Mouse (Mus musculus) hindbrain, embryonic 11.5 days (tissue): ENCODE measurements around the gene Pabpn1l. TPM values are rescaled to one million over a fixed set of nuclear protein-coding genes. Genes with fewer than 3 reads are reported as not detected.
"Not testable (repeated sequence)": the region's sequence is repeated elsewhere in the genome, so short reads cannot be mapped to it uniquely, and the experiment has no call there.

ENCODE experiments used
- ATAC-seq: fragments of 200-750 bp; cut with Nextera tagmentation; 2 replicates; pipeline ENCODE4 v1.8.0; 2017; ENCODE audit warnings: mild to moderate bottlenecking, moderate TSS enrichment, moderate library complexity; ENCODE audit not compliant: low FRiP score
- DNase-seq: peaks from one replicate; pipeline ENCODE4 v3.0.0-alpha.2; 2015; ENCODE audit warnings: low spot score
- H3K27ac ChIP-seq: fragments of 300-500 bp; sonication (generic); 2 replicates; pipeline ENCODE4 v1.5.1; 2014; ENCODE audit warnings: mild to moderate bottlenecking, low read depth, low read length
- H3K27me3 ChIP-seq: fragments of 300-500 bp; sonication (generic); 2 replicates; pipeline ENCODE4 v1.6.1; 2014; ENCODE audit warnings: mild to moderate bottlenecking, low read length, moderate library complexity, mixed read lengths; ENCODE audit not compliant: control insufficient read depth, insufficient read depth
- H3K36me3 ChIP-seq: fragments of 300-500 bp; sonication (generic); 2 replicates; pipeline ENCODE4 v1.6.1; 2014; ENCODE audit warnings: mild to moderate bottlenecking, low read length, moderate library complexity, mixed read lengths; ENCODE audit not compliant: control insufficient read depth, insufficient read depth
- H3K4me1 ChIP-seq: fragments of 300-500 bp; sonication (generic); replicated peaks from 2 replicates; pipeline ENCODE4 v1.6.1; 2014; ENCODE audit warnings: low read length, mixed read lengths; ENCODE audit not compliant: control insufficient read depth, insufficient read depth
- H3K4me2 ChIP-seq: fragments of 300-500 bp; sonication (generic); replicated peaks from 2 replicates; pipeline ENCODE4 v1.6.1; 2014; ENCODE audit warnings: mild to moderate bottlenecking, low read depth, low read length
- H3K4me3 ChIP-seq: fragments of 300-500 bp; sonication (generic); 2 replicates; pipeline ENCODE4 v1.5.1; 2014; ENCODE audit warnings: low read depth, low read length
- H3K9ac ChIP-seq: fragments of 300-500 bp; sonication (generic); 2 replicates; pipeline ENCODE4 v1.6.1; 2014; ENCODE audit warnings: low read depth, low read length
- H3K9me3 ChIP-seq: fragments of 300-500 bp; sonication (generic); 2 replicates; pipeline ENCODE4 v1.6.1; 2016; ENCODE audit warnings: low read length; ENCODE audit not compliant: control insufficient read depth
- WGBS: fragments of 180-500 bp; shearing (Covaris S2); extraction: QIAGEN DNeasy Blood & Tissue Kit; methylation state at CpG from one replicate; pipeline ENCODE4 v1.1.7; 2014; 5-methylcytosine and 5-hydroxymethylcytosine counted together
- polyA plus RNA-seq: library from polyadenylated mRNA; unstranded; fragments of >200 nt; fragmentation: Nextera tagmentation; extraction: Ambion mirVana; gene quantifications from 2 replicates; pipeline ENCODE4 v1.2.1, GENCODE M21; 2014

Gene Pabpn1l
- polyA plus RNA-seq, 1 experiment from 2014 or later = not detected

DNA sequence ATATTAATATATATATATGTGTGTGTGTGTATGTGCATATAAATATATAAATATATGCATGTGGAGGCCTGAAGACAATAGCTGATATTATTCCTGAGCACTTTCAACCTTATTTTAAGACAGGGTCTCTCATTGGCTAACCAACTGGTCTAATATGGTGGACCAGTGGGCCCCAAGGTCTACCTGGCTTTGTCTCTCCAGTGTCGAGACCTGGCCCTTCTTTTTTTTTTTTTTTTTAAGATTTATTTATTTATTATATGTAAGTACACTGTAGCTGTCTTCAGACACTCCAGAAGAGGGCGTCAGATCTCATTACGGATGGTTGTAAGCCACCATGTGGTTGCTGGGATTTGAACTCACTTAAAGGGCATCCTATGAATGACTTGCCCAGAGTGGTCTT is 9.6 kb upstream of the Pabpn1l start:
- H3K4me1 ChIP-seq, H3K9ac ChIP-seq, H3K27ac ChIP-seq, H3K9me3 ChIP-seq, H3K27me3 ChIP-seq, H3K4me3 ChIP-seq, DNase-seq, H3K36me3 ChIP-seq, ATAC-seq, H3K4me2 ChIP-seq: not testable (repeated sequence)
- WGBS = 72% methylated on average over 3 of the region's 3 CpGs

- H3K4me1 ChIP-seq = 0 out of 2 replicates have a peak, but pooled peaks cover 2% of the 10 kb centered on the region
- 66% methylated on average over 22 of the region's 22 CpGs for WGBS
- no peak overlapping the region for H3K4me3 ChIP-seq
- no peak overlapping the region for H3K27ac ChIP-seq
- H3K27me3 ChIP-seq = no peaks in the 10 kb centered on the region
- H3K4me2 ChIP-seq = peak overlapping the region; percentile 14; the same call in 1 of the 2 replicates
- H3K9ac ChIP-seq = peak overlapping the region; percentile 19; the same call in 1 of the 2 replicates
- H3K36me3 ChIP-seq = 0 out of 2 replicates have a peak, but pooled peaks cover 2% of the 10 kb centered on the region
- no peaks in the 10 kb centered on the region for H3K9me3 ChIP-seq
- ATAC-seq (no peak), DNase-seq (no peak)
These were observed 8.2 kb upstream of the Pabpn1l start for GRCm38 (mm10) chr8:122630696-122631095.

DNA sequence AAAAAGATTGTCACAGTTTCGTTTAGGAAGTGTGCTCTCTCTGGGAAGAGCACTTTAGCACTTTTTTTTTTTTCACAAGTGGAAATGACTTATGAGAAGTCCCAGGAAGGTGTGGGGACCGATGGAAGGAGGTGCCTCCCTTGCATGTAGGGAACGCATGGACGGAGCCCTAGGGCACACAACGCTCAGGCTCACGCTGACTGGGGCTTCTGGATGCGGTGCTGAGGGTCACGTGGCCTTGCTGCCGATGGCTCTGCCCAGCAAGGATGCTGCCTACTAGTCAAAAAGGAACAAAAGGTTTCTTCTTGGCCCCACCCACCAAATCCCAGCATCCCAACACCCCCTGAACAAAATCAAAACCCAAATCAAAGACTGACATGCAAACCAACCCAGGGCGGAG is 6.8 kb upstream of the Pabpn1l start:
- Histone ChIP-seq H3K27ac (no peak overlapping the region), H3K27me3 (no peaks in the 10 kb centered on the region), H3K4me3 (no peak overlapping the region), H3K4me2 (no peak overlapping the region), H3K36me3 (0 out of 2 replicates have a peak, but pooled peaks cover 2% of the 10 kb centered on the region), H3K9me3 (no peaks in the 10 kb centered on the region), H3K9ac (no peak overlapping the region), H3K4me1 (0 out of 2 replicates have a peak, but pooled peaks cover 2% of the 10 kb centered on the region)
- WGBS = 23% methylated on average over 10 of the region's 10 CpGs
- DNase-seq (no peak), ATAC-seq (no peak)

- H3K4me1 ChIP-seq = 0 out of 2 replicates have a peak, but pooled peaks cover 2% of the 10 kb centered on the region
- no peak for DNase-seq
- no peak for ATAC-seq
- H3K27me3 ChIP-seq = no peaks in the 10 kb centered on the region
- no peak overlapping the region for H3K27ac ChIP-seq
- H3K4me3 ChIP-seq = no peak overlapping the region
- H3K9me3 ChIP-seq = no peaks in the 10 kb centered on the region
- H3K9ac ChIP-seq = no peak overlapping the region
- WGBS = 79% methylated on average over 2 of the region's 2 CpGs
- no peaks in the 10 kb centered on the region for H3K36me3 ChIP-seq
- H3K4me2 ChIP-seq = no peak overlapping the region
These were observed 4.4 kb upstream of the Pabpn1l start for GRCm38 (mm10) chr8:122626896-122627295.

DNA sequence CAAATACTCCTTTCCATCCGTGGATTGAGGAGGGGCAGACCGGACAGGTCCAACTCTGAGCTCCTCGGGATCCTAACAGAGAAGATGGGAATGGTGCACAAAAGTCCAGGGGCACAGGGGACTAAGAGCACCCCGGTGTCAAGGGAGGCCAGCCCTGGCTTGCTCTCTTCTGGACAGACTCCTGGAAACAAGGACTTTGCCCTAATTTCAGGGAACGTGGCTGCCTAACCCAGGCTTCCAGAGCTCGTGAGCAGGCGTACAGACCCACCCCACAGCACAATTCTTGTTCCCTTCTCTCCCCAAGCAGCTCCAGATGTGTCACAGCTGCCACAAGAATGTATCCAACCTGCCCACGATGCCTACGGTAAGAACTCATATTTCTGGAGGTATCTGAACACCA is 3.3 kb upstream of the Pabpn1l start:
- H3K9me3 ChIP-seq = no peaks in the 10 kb centered on the region
- H3K4me3 ChIP-seq = no peak overlapping the region
- 0 out of 2 replicates have a peak, but pooled peaks cover 2% of the 10 kb centered on the region for H3K4me1 ChIP-seq
- no peak overlapping the region for H3K4me2 ChIP-seq
- no peaks in the 10 kb centered on the region for H3K27me3 ChIP-seq
- WGBS = 84% methylated on average over 9 of the region's 9 CpGs
- H3K27ac ChIP-seq = no peak overlapping the region
- ATAC-seq = no peak
- DNase-seq = no peak
- H3K36me3 ChIP-seq = no peaks in the 10 kb centered on the region
- no peak overlapping the region for H3K9ac ChIP-seq

DNA sequence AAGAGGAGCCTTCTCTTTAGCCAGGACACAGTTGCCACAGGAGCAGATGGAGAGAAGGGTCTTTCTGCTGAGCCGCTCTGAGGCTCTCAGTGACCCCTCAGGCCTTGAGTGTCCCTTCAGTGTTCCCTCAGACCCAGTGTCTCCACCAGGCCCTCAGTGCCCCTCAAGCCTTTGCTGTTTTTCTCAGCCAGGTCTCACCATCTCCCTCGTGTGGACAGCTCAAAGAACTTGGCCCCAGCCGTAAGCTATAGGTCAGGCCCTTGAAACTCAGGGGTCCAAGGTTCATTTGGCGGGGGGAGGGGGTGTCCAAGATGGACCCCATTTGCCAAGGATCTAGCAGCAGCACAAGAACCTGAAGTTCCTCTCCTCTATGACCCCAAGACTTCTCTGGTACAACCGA is 2.1 kb upstream of the Pabpn1l start:
- no peaks in the 10 kb centered on the region for H3K9me3 ChIP-seq
- DNase-seq = no peak
- H3K4me3 ChIP-seq = no peak overlapping the region
- no peak overlapping the region for H3K27ac ChIP-seq
- 69% methylated on average over 5 of the region's 5 CpGs for WGBS
- H3K4me2 ChIP-seq = no peak overlapping the region
- no peak overlapping the region for H3K9ac ChIP-seq
- no peaks in the 10 kb centered on the region for H3K4me1 ChIP-seq
- H3K27me3 ChIP-seq = no peaks in the 10 kb centered on the region
- no peak for ATAC-seq
- no peaks in the 10 kb centered on the region for H3K36me3 ChIP-seq

GRCm38 (mm10) chr8:122623844-122624642 is 1.5 kb upstream of the Pabpn1l start:
- Histone ChIP-seq H3K27ac (no peak overlapping the region), H3K4me3 (no peak overlapping the region), H3K27me3 (no peaks in the 10 kb centered on the region), H3K9ac (no peak overlapping the region), H3K4me2 (no peak overlapping the region), H3K36me3 (no peaks in the 10 kb centered on the region), H3K9me3 (no peaks in the 10 kb centered on the region), H3K4me1 (no peaks in the 10 kb centered on the region)
- 91% methylated on average over 17 of the region's 17 CpGs for WGBS
- ATAC-seq (no peak), DNase-seq (no peak)

DNA sequence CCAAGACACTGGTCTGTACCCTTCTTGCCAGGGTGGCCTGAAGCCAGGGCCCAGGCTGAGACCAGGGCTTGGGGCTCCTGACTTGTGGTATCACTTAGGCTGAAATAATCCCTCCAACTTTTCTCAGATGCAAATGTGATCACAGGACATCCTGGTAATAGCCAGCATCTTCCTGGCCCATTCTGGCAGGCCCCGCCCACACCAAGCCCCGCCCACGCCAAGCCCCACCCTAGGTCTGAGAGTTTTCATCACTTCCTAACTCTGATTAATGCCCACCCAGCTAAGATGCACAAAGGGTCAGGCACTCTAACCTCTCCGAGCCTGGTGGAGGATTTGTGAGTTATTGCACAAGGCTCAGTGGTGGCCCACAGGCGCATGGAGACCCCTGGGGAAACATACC is 2.1 kb downstream of the Pabpn1l start:
- no peaks in the 10 kb centered on the region for H3K4me1 ChIP-seq
- no peak overlapping the region for H3K4me2 ChIP-seq
- no peak for DNase-seq
- no peaks in the 10 kb centered on the region for H3K36me3 ChIP-seq
- WGBS = 42% methylated on average over 5 of the region's 5 CpGs
- no peak for ATAC-seq
- H3K9me3 ChIP-seq = no peaks in the 10 kb centered on the region
- H3K9ac ChIP-seq = no peak overlapping the region
- no peaks in the 10 kb centered on the region for H3K27me3 ChIP-seq
- no peak overlapping the region for H3K27ac ChIP-seq
- no peak overlapping the region for H3K4me3 ChIP-seq
